Mouse (Mus musculus) midbrain, postnatal 0 days (tissue): ENCODE data around the gene Celf5. TPM values are rescaled to one million over a fixed set of nuclear protein-coding genes. Genes with fewer than 3 reads are reported as not detected.

Source experiments
- ATAC-seq: fragments of 200-750 bp; cut with Nextera tagmentation; 2 replicates; pipeline ENCODE4 v1.8.0; 2017; ENCODE audit warnings: moderate number of reproducible peaks, mild to moderate bottlenecking, moderate TSS enrichment, moderate library complexity; ENCODE audit not compliant: low FRiP score
- DNase-seq: peaks from one replicate; pipeline ENCODE4 v3.0.0-alpha.2; 2015; ENCODE audit warnings: low spot score
- H3K27ac ChIP-seq: fragments of 300-500 bp; sonication (generic); 2 replicates; pipeline ENCODE4 v1.5.1; 2014; ENCODE audit warnings: low read depth, mild to moderate bottlenecking, low read length, mixed read lengths
- H3K27me3 ChIP-seq: fragments of 300-500 bp; sonication (generic); 2 replicates; pipeline ENCODE4 v1.6.1; 2014; ENCODE audit warnings: low read length, control low read depth, mixed read lengths; ENCODE audit not compliant: insufficient read depth
- H3K36me3 ChIP-seq: fragments of 300-500 bp; sonication (generic); 2 replicates; pipeline ENCODE4 v1.6.1; 2014; ENCODE audit warnings: low read length, control low read depth, mixed read lengths; ENCODE audit not compliant: insufficient read depth
- H3K4me1 ChIP-seq: fragments of 300-500 bp; sonication (generic); 2 replicates; pipeline ENCODE4 v1.6.1; 2014; ENCODE audit warnings: mild to moderate bottlenecking, control low read depth, antibody characterized with exemption, low read length, mixed read lengths; ENCODE audit not compliant: insufficient read depth
- H3K4me2 ChIP-seq: fragments of 300-500 bp; sonication (generic); 2 replicates; pipeline ENCODE4 v1.6.1; 2014; ENCODE audit warnings: low read depth, mild to moderate bottlenecking, low read length, mixed read lengths; ENCODE audit not compliant: poor library complexity, severe bottlenecking
- H3K4me3 ChIP-seq: fragments of 300-500 bp; sonication (generic); 2 replicates; pipeline ENCODE4 v1.5.1; 2014; ENCODE audit warnings: low read depth, mild to moderate bottlenecking, low read length, moderate library complexity
- H3K9ac ChIP-seq: fragments of 300-500 bp; sonication (generic); replicated peaks from 2 replicates; pipeline ENCODE4 v1.6.1; 2014; ENCODE audit warnings: mild to moderate bottlenecking, low read length, moderate library complexity, mixed read lengths; ENCODE audit not compliant: poor library complexity, severe bottlenecking
- H3K9me3 ChIP-seq: fragments of 300-500 bp; sonication (generic); 2 replicates; pipeline ENCODE4 v1.6.1; 2016; ENCODE audit warnings: low read length, control low read depth
- CTCF ChIP-seq: IDR thresholded peaks from 2 replicates; pipeline ENCODE4 v1.5.1; 2016; ENCODE audit warnings: antibody characterized with exemption, mild to moderate bottlenecking
- WGBS: fragments of 180-500 bp; shearing (Covaris S2); extraction: QIAGEN DNeasy Blood & Tissue Kit; methylation state at CpG from one replicate; pipeline ENCODE4 v1.1.7; 2014; 5-methylcytosine and 5-hydroxymethylcytosine counted together
- polyA plus RNA-seq: library from polyadenylated mRNA; unstranded; fragments of >200 nt; fragmentation: Nextera tagmentation; extraction: Ambion mirVana; gene quantifications from 2 replicates; pipeline ENCODE4 v1.2.1, GENCODE M21; 2015
- total RNA-seq: library from RNA; depleted of rRNA; stranded (reverse); fragments of >200 nt; gene quantifications from 2 replicates; pipeline ENCODE4 v1.2.3, GENCODE M21; 2014

Gene Celf5
- total and polyA plus RNA-seq, 2 experiments from 2014 or later = 74.0 to 142 TPM

DNA sequence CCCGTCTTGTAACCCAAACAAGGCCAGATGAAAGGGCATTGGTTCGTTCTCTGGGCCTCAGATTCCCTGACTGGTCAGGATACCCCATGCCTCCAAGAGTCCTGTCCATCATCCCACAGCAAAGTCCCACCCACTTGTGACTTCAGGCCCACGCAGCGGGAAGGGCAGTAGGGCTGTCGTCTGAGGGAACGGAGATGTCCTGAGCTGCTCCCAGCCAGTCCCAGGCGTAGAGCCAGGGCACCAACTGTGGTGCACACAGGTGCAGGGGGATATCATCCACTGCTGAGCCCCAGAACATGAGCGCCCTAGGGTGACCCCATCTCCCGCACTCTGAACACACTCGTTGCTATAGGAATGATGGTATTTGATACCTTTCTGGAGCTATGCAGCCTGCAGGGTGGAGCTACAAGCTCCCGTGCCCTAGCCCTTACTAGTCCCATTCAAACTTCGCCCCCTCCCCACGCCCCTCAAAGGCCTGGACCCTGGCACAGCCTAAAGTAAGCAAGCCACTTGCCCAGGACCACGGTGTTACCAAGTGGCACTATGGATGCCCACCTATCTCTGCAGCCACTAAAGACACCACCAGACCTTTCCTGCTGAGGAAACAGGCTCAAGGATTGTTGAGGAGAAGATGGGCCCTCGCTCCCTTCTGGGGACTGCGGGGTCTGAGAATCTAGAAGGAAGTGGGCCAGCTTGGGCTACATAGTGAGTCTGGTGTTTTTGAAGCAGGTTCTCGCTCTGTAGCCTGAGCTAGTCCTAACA is 66.8 kb downstream of the Celf5 start:
- WGBS = 75% methylated on average over 17 of the region's 17 CpGs
- Histone ChIP-seq H3K27me3 (no peaks in the 10 kb centered on the region), H3K36me3 (0 out of 2 replicates have a peak, but pooled peaks cover 12% of the 10 kb centered on the region), H3K4me1 (peaks cover 6% of the 10 kb centered on the region; the same call in 1 of the 2 replicates), H3K4me3 (no peak overlapping the region), H3K9ac (no peak overlapping the region), H3K9me3 (no peaks in the 10 kb centered on the region), H3K4me2 (no peak overlapping the region), H3K27ac (no peak overlapping the region)
- no peak for DNase-seq
- no peak for ATAC-seq
- TF ChIP-seq CTCF = no peak

DNA sequence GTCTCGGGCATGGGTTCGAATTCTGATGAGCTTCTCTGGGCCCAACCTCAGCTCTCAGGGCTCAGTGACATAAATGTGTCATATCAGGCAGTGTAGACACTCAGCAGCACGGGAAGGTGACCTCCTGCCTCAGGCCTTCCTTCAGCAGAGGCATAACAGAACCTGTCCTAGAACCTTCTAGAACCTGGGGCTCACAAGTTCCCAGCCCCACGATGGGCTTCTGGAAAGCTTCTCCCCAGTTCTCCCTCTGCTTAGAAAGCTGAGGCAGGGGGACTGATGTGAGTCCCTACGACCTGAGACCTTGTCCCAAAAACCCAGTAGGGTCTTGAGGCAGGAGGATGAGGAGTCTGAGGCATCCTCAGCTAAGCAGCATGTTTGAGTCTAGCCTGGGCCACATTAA is 67.4 kb downstream of the Celf5 start:
- ATAC-seq (no peak), DNase-seq (no peak)
- Histone ChIP-seq H3K36me3 (0 out of 2 replicates have a peak, but pooled peaks cover 8% of the 10 kb centered on the region), H3K4me2 (no peak overlapping the region), H3K4me1 (peaks cover 6% of the 10 kb centered on the region; the same call in 1 of the 2 replicates), H3K4me3 (no peak overlapping the region), H3K27me3 (no peaks in the 10 kb centered on the region), H3K9ac (no peak overlapping the region), H3K27ac (no peak overlapping the region), H3K9me3 (no peaks in the 10 kb centered on the region)
- TF ChIP-seq CTCF = no peak
- WGBS = 83% methylated on average over 5 of the region's 5 CpGs

DNA sequence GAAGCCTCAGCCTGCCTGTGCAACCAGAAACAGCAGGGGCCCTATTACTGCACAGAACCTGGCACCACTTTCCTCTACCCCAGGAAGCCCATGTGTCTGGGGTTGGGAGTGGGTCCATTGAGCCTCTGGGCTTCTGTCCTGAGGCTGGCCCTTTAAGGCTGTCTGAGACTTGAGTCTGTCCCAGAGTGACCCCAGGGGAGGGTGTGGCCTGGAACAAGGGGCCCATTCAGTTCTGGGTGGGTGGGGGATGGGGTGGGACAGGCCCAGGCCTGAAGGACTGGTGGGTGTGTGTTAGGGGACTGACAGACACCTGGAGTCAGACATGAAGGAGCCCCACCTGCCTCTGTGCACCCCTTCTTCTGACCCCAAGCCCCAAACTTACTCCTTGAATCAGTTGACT is 67.8 kb downstream of the Celf5 start:
- no peak for DNase-seq

DNA sequence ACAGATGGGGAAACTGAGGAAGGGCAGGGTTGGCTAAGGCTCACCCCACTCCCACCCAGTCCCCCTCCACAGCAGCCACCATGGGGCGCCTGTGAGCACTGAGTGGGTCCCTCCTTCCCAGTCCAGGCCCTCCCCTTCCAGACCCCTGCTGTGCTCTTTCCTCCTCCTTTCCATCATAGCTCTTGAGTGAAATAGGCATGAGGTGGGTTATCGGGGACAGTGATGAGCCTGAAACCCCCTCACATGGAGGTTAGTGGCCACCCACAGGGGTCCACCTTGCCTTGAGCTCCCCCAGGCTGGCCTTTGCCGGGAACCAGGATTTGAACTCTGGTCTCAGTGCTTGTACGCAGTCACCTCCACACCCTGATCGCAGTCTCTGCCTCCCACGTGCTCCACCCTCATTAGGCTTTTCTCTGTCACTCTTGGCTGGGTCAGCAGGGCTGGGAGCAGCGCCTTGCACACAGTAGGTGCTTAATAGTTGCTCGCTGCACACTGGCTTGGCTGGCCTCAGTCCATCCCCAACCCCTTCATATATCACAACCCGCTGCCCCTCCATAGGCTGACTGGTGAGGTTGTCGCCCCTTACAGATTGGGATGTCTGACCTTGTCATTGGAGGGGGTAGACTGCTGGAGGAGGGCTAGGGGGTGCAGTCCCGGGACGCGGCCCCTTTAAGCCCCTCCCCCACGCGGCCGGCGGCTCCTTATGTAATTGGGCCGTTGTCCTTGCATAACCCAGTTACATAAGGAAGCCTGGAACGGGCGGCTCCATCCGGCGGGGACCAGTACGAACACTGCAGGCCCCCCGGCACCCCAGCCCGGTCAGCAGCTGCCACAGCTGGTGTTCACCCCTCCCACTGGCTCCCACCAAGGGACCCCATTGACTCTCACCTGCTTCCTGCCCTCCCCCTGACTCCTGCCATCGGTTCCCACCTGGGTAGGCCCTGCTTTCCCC is 68.9 kb downstream of the Celf5 start:
- DNase-seq = no peak
- H3K4me3 ChIP-seq = no peak overlapping the region
- H3K9me3 ChIP-seq = no peaks in the 10 kb centered on the region
- peak; percentile 31; the same call in 1 of the 2 replicates for TF ChIP-seq CTCF
- H3K27me3 ChIP-seq = no peaks in the 10 kb centered on the region
- peak overlapping the region; percentile 4; the same call in 1 of the 2 replicates for H3K4me2 ChIP-seq
- H3K4me1 ChIP-seq = peaks cover 6% of the 10 kb centered on the region; the same call in 1 of the 2 replicates
- 32% methylated on average over 26 of the region's 26 CpGs for WGBS
- no peak overlapping the region for H3K9ac ChIP-seq
- H3K36me3 ChIP-seq = peaks cover 7% of the 10 kb centered on the region; the same call in 1 of the 2 replicates
- H3K27ac ChIP-seq = no peak overlapping the region
- no peak for ATAC-seq

More for the DNA sequence above, 67.8 kb downstream of the Celf5 start:
- ATAC-seq = no peak
- Histone ChIP-seq H3K27me3 (no peaks in the 10 kb centered on the region), H3K4me3 (no peak overlapping the region), H3K4me1 (peaks cover 6% of the 10 kb centered on the region; the same call in 1 of the 2 replicates), H3K9me3 (no peaks in the 10 kb centered on the region), H3K4me2 (no peak overlapping the region), H3K27ac (no peak overlapping the region), H3K36me3 (0 out of 2 replicates have a peak, but pooled peaks cover 4% of the 10 kb centered on the region), H3K9ac (no peak overlapping the region)
- no peak for TF ChIP-seq CTCF

DNA sequence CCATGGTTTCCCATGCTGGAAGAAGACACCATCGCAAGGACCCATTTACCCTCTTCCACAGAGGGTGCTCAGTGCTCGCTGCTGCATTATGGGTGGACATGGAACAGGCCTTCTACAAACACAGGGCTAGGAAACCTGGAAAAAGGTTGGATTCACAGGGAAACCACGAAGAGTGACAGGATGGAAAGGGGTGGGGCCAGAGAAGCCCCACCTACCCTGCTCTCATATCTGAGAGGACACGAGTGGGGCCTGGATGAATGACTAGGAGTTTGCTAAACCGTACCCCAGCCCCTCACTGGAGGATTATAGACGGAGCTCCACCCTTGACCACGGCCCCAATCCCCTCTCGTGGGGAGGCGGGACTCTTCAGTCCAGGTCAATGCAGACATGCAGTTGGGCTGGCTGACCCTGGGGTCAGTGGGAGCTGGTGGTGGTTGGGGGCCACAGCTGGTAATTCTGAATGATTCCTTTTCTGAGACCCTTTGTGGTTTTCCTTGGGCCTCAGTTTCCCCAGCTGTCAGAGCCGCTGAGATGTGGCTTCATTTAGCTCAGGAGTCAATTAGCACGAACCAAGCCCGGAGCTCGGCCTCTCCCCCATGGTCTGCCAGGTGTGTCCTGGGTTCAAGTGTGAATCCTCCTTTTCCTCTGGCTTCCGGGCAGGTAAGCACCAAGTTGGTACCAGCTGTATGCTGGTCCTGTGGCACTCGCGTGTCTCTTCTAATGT is 69.8 kb downstream of the Celf5 start:
- peaks cover 6% of the 10 kb centered on the region; the same call in 1 of the 2 replicates for H3K4me1 ChIP-seq
- H3K9me3 ChIP-seq = no peaks in the 10 kb centered on the region
- no peak overlapping the region for H3K9ac ChIP-seq
- 0 out of 2 replicates have a peak, but pooled peaks cover 3% of the 10 kb centered on the region for H3K27me3 ChIP-seq
- H3K4me2 ChIP-seq = no peak overlapping the region
- H3K36me3 ChIP-seq = peaks cover 12% of the 10 kb centered on the region
- ATAC-seq (no peak), DNase-seq (no peak)
- WGBS = 75% methylated on average over 16 of the region's 16 CpGs
- H3K27ac ChIP-seq = 0 out of 2 replicates have a peak overlapping the region, but pooled peaks have one; percentile 55
- no peak overlapping the region for H3K4me3 ChIP-seq
- TF ChIP-seq CTCF = no peak
